Mouse (Mus musculus) gastrocnemius, postnatal 36 days (tissue): ENCODE measurements around the gene Gemin8. TPM values are rescaled to one million over a fixed set of nuclear protein-coding genes. Genes with fewer than 3 reads are reported as not detected.

Experiments
- DNase-seq, 2 experiments: peaks; one replicate each; pipeline ENCODE4 v3.0.0; 2022
- intact Hi-C: fragments of 180-260 bp; cut with DNase I; formaldehyde crosslinking; loops from one replicate; pipeline ENCODE4 v1.15.1; 2025
- total RNA-seq, 2 experiments: library from RNA; stranded (reverse); gene quantifications; 2 replicates each; pipeline ENCODE4 v1.2.3; 2021

Gemin8 gene
- total RNA-seq, 2 experiments from 2014 or later, result 0.92 to 1.4 TPM

DNA sequence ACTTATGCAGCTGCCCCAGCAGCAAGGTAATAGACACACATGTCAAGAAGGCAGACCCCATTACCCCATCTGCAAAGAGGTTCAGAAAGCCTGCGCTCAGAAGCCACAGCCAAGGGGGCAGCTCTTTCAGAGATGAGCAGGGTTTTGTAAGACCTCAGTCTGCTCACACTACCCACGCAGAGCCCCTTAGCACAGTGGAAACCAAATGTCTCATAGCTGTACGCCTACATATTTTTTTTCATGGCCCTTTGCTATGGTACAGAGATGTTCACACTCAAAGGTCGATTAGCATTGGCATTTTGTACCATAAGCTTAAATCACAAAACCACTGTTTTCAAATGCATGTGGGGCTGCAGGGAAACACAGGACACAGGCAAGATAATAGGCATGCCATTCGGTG lies 56.6 kb downstream of the Gemin8 start:
- intact Hi-C loops, result no loop called here
- no peak for DNase-seq

- no peak for DNase-seq
- intact Hi-C loops, result no loop called here
These were observed 59.5 kb downstream of the Gemin8 start for GRCm38 (mm10) chrX:166229750-166230149.

- no peak for DNase-seq
- intact Hi-C loops, result no loop called here
These were observed 60.4 kb downstream of the Gemin8 start for GRCm38 (mm10) chrX:166230515-166231267.

GRCm38 (mm10) chrX:166236131-166236530 lies 65.9 kb downstream of the Gemin8 start:
- no peak for DNase-seq
- intact Hi-C loops, result no loop called here

DNA sequence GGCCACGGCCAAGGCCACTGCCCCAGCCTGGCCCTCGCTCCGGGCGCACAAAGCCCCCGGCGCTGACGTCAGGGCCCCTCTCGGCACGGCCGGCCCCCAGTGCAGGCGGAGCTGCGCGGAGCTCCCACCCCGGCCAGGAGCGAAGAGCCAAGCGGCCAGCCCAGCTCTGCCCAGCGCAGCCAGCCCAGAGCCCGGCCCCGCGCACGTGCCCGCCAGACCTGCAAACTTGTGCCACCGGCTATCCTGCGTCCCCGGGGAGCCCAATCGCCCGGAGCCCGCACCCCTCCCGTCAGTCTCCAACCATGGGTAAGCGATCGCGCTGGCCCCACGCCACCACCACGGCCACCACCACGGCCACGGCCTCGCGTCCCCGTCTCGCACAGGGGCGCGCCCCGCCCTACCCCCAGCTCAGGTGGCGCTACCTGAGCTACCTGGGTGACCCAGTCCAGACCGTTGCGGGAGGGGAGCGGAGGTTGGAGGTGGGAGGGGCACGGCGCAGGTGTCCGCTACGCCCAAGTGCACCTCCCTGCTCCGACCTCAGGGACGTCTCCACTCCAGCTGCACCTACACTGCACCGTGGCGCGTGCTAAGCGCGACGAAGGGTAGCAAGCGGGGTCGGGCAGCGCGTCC lies 68.7 kb downstream of the Gemin8 start, which contains the start of gene Gpm6b:
Gene Gpm6b, plus strand, starts transcription at position 81 of the 630 bp plus-strand sequence.
- peak; percentile 8 to 12 for DNase-seq
- intact Hi-C loops, result no loop called here

DNA sequence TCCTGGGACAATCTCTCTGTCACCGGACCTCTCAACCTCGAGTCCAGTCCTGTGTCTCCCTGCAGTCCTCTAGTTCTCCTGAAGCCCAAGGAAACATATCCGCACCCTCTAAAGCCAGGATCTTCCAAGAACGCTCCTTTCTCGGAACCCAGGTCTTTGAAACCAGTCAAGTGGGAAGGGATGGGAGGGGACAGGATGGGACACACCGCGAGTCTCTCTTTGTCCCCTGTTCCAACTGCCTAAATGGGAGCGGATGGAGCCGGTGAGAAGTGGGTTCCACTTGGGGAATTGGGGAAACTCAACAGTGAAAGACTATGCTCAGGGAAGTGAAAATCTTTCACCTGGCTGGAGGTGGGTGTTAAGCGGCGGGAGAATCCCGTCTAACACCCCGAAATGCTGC lies 69.3 kb downstream of the Gemin8 start:
- intact Hi-C loops, result no loop called here
- no peak for DNase-seq

Other genes with a start within 250 kb of the Gemin8 start
- gene Gpm6b, start 68.5 kb downstream of the Gemin8 start, total RNA-seq, result 1 to 10 TPM; 3.9 to 5.7 TPM